ENCODE assay signal across 21 mouse cellular contexts in genomic region chr10:21257244-21257643, GRCm38 (mm10). TPM values are rescaled to one million over a fixed set of nuclear protein-coding genes. Genes with fewer than 3 reads are reported as not detected.
DNase-seq lines count a peak whose midpoint lies in the region; ATAC-seq and TF ChIP-seq lines count a peak whose summit lies in the region.
"Had no signal": no experiment of that assay in that cellular context is flagged by ENCODE, and none has a peak within 500 bp of the region (broad histone marks: within the 10 kb centered on the region; RNA-seq: fewer than 3 reads in every experiment).

No protein-coding gene starts in this region.

- ATAC-seq in liver, postnatal 0 days, result no peak
- ATAC-seq in hindbrain, embryonic 14.5 days (ENCODE audit: low FRiP score), result no peak
- ATAC-seq: CD4-positive, CD25-positive, alpha-beta regulatory T cell, adult 4 months; forebrain, postnatal 0 days had no signal

- no peaks in the 10 kb centered on the region for H3K79me2 ChIP-seq in MEL (ENCODE audit: control insufficient read depth, insufficient read depth, low read length, poor library complexity)

- TF ChIP-seq EP300 in MEL (IDR thresholded peaks at IDR 0.05; ENCODE audit: low read depth in 1 of 2, low read length in 2 of 2), result no peak
- no peak for TF ChIP-seq EP300 in liver, postnatal 0 days (IDR thresholded peaks at IDR 0.05; ENCODE audit: low read depth)

- H3K9ac ChIP-seq in MEL (ENCODE audit: control insufficient read depth, low read depth, low read length, poor library complexity, severe bottlenecking), result no peak overlapping the region
- no peak overlapping the region for H3K9ac ChIP-seq in liver, postnatal 0 days (replicated peaks)
- no peak overlapping the region for H3K9ac ChIP-seq in hindbrain, embryonic 14.5 days
- H3K9ac ChIP-seq: forebrain, postnatal 0 days; hindbrain, embryonic 12.5 days; neural tube, embryonic 12.5 days; stomach, embryonic 15.5 days had no signal

- peaks cover 0 to 54% of the 10 kb centered on the region in 2 experiments; a peak in 2 of 4 replicates for H3K36me3 ChIP-seq in MEL (ENCODE audit: control insufficient read depth in 1 of 2, insufficient read depth in 2 of 2, low read length in 2 of 2)
- H3K36me3 ChIP-seq in liver, postnatal 0 days (replicated peaks; ENCODE audit: insufficient read depth, low read length), result no peaks in the 10 kb centered on the region
- H3K36me3 ChIP-seq in hindbrain, embryonic 14.5 days (replicated peaks; ENCODE audit: control insufficient read depth, insufficient read depth), result no peaks in the 10 kb centered on the region
- H3K36me3 ChIP-seq: embryonic facial prominence, embryonic 10.5 days; hindbrain, embryonic 12.5 days; neural tube, embryonic 12.5 days; stomach, embryonic 15.5 days had no signal

- H3K27me3 ChIP-seq in MEL (ENCODE audit: control insufficient read depth in 1 of 2, insufficient read depth in 2 of 2, low read length in 2 of 2), result no peaks in the 10 kb centered on the region
- no peaks in the 10 kb centered on the region for H3K27me3 ChIP-seq in liver, postnatal 0 days (ENCODE audit: insufficient read depth, low read length)
- no peaks in the 10 kb centered on the region for H3K27me3 ChIP-seq in hindbrain, embryonic 14.5 days (ENCODE audit: control insufficient read depth, insufficient read depth, low read length)
- H3K27me3 ChIP-seq: hindbrain, embryonic 12.5 days; neural tube, embryonic 12.5 days; stomach, embryonic 15.5 days had no signal

- no peak for TF ChIP-seq POLR2A in MEL (IDR thresholded peaks at IDR 0.05; ENCODE audit: control insufficient read depth in 1 of 2, insufficient read depth in 1 of 2, low read depth in 1 of 2, low read length in 2 of 2, poor library complexity in 1 of 2)
- no peak for TF ChIP-seq POLR2A in brain, embryonic 14.5 days (IDR thresholded peaks at IDR 0.05; ENCODE audit: borderline replicate concordance, extremely low read depth, insufficient read depth, insufficient read length, poor library complexity, severe bottlenecking)

- no peak for DNase-seq in layer of hippocampus, adult 2 months (ENCODE audit: low spot score in 2 of 2)
- DNase-seq in layer of hippocampus, adult 18-20 months (ENCODE audit: low spot score in 2 of 2), result no peak
- DNase-seq in MEL (ENCODE audit: low read depth, low spot score), result peak; percentile 49
- no peak for DNase-seq in brain, embryonic 14.5 days (ENCODE audit: low read depth)
- no peak for DNase-seq in liver, postnatal 0 days
- no peak for DNase-seq in hindbrain, embryonic 14.5 days (ENCODE audit: low spot score)
- no peak for DNase-seq in cerebellum, postnatal 25 days
- no peak for DNase-seq in testis, postnatal 14 days (ENCODE audit: low spot score)
- DNase-seq: cerebellum, postnatal 14 days; forebrain, postnatal 0 days; heart, adult 18-20 months; kidney, adult 11 months; left cerebral cortex, postnatal 4 days; lung, adult 18-20 months; thymus, postnatal 4 days had no signal

- no peak overlapping the region for H3K27ac ChIP-seq in layer of hippocampus, adult 2 months
- no peak overlapping the region for H3K27ac ChIP-seq in MEL (ENCODE audit: control insufficient read depth, low read depth, low read length)
- no peak overlapping the region for H3K27ac ChIP-seq in liver, postnatal 0 days (ENCODE audit: low read depth)
- no peak overlapping the region for H3K27ac ChIP-seq in hindbrain, embryonic 14.5 days
- H3K27ac ChIP-seq: embryonic facial prominence, embryonic 10.5 days; hindbrain, embryonic 12.5 days; neural tube, embryonic 12.5 days; stomach, embryonic 15.5 days had no signal

- no peak overlapping the region for H3K4me2 ChIP-seq in liver, postnatal 0 days (ENCODE audit: low read depth, low read length)
- H3K4me2 ChIP-seq in hindbrain, embryonic 14.5 days (replicated peaks), result no peak overlapping the region
- H3K4me2 ChIP-seq: hindbrain, embryonic 12.5 days; neural tube, embryonic 12.5 days; stomach, embryonic 15.5 days had no signal

- H3K4me3 ChIP-seq in layer of hippocampus, adult 2 months, result no peak overlapping the region
- no peak overlapping the region for H3K4me3 ChIP-seq in MEL (ENCODE audit: control insufficient read depth in 1 of 2, insufficient read depth in 1 of 2, low read depth in 2 of 2, low read length in 2 of 2)
- no peak overlapping the region for H3K4me3 ChIP-seq in liver, postnatal 0 days (ENCODE audit: low read depth, low read length)
- no peak overlapping the region for H3K4me3 ChIP-seq in hindbrain, embryonic 14.5 days (replicated peaks; ENCODE audit: low read length)
- H3K4me3 ChIP-seq: embryonic facial prominence, embryonic 10.5 days; erythroblast, embryonic 14.5 days; hindbrain, embryonic 12.5 days; neural tube, embryonic 12.5 days; stomach, embryonic 15.5 days had no signal

- TF ChIP-seq RAD21 in MEL (IDR thresholded peaks at IDR 0.05; ENCODE audit: low read depth, low read length), result peak; percentile 56

- peaks cover 47 to 49% of the 10 kb centered on the region in 2 experiments for H3K4me1 ChIP-seq in MEL (ENCODE audit: control insufficient read depth in 1 of 2, insufficient read depth in 2 of 2, low read length in 2 of 2)
- H3K4me1 ChIP-seq in liver, postnatal 0 days (ENCODE audit: insufficient read depth), result peaks cover 16% of the 10 kb centered on the region
- no peaks in the 10 kb centered on the region for H3K4me1 ChIP-seq in hindbrain, embryonic 14.5 days (replicated peaks; ENCODE audit: control insufficient read depth, insufficient read depth, low read length)
- H3K4me1 ChIP-seq: embryonic facial prominence, embryonic 10.5 days; hindbrain, embryonic 12.5 days; neural tube, embryonic 12.5 days; stomach, embryonic 15.5 days had no signal

- 78% methylated on average over 5 of the region's 5 CpGs for WGBS in liver, postnatal 0 days (ENCODE audit: insufficient replicate concordance)
- 71% methylated on average over 5 of the region's 5 CpGs for WGBS in hindbrain, embryonic 14.5 days

- peak; percentile 21; the same call in 1 of the 2 replicates for TF ChIP-seq CTCF in layer of hippocampus, adult 2 months (conservative IDR thresholded peaks at IDR 0.05)
- TF ChIP-seq CTCF in MEL (IDR thresholded peaks at IDR 0.05 in 2 of 3, conservative IDR thresholded peaks at IDR 0.05 in 1 of 3; ENCODE audit: control insufficient read depth in 1 of 3, insufficient read depth in 1 of 3, low read depth in 2 of 3, low read length in 3 of 3, poor library complexity in 1 of 3, severe bottlenecking in 1 of 3), result peak in 2 of 3 experiments; percentile 47 to 50; a peak in 4 of 6 replicates
- TF ChIP-seq CTCF in brain, embryonic 14.5 days (IDR thresholded peaks at IDR 0.05; ENCODE audit: borderline replicate concordance, extremely low read depth, insufficient read depth, insufficient read length), result peak; percentile 24; the same call in 1 of the 2 replicates
- peak; percentile 63 for TF ChIP-seq CTCF in liver, postnatal 0 days (IDR thresholded peaks at IDR 0.05; ENCODE audit: low read depth)

- H3K9me3 ChIP-seq in MEL (replicated peaks; ENCODE audit: insufficient read depth, low read length), result no peaks in the 10 kb centered on the region
- H3K9me3 ChIP-seq in liver, postnatal 0 days (ENCODE audit: low read length), result no peaks in the 10 kb centered on the region
- no peaks in the 10 kb centered on the region for H3K9me3 ChIP-seq in hindbrain, embryonic 14.5 days (ENCODE audit: control insufficient read depth, low read length)
- H3K9me3 ChIP-seq: embryonic facial prominence, embryonic 10.5 days; hindbrain, embryonic 12.5 days; neural tube, embryonic 12.5 days; stomach, embryonic 15.5 days had no signal

TF ChIP-seq in MEL, 35 proteins besides CTCF, POLR2A, EP300 and RAD21:
- TF ChIP-seq MAZ (IDR thresholded peaks at IDR 0.05; ENCODE audit: low read depth, low read length) (no peak), E2F4 (IDR thresholded peaks at IDR 0.05; ENCODE audit: borderline replicate concordance, low read depth, low read length) (no peak), ZNF384 (IDR thresholded peaks at IDR 0.05; ENCODE audit: low read depth, low read length) (no peak), MAFK (IDR thresholded peaks at IDR 0.05; ENCODE audit: borderline replicate concordance, low read depth, low read length) (no peak), MYB (IDR thresholded peaks at IDR 0.05; ENCODE audit: low read depth, low read length) (no peak), TAL1 (IDR thresholded peaks at IDR 0.05; ENCODE audit: low read length) (no peak), CHD1 (IDR thresholded peaks at IDR 0.05; ENCODE audit: low read depth, low read length) (no peak), TCF12 (IDR thresholded peaks at IDR 0.05; ENCODE audit: low read depth, low read length) (no peak), JUND (IDR thresholded peaks at IDR 0.05; ENCODE audit: low read depth, low read length) (no peak), SMC3 (IDR thresholded peaks at IDR 0.05; ENCODE audit: low read depth, low read length) (peak; percentile 62), MAX (IDR thresholded peaks at IDR 0.05; ENCODE audit: low read length) (no peak), POLR2AphosphoS2 (IDR thresholded peaks at IDR 0.05; ENCODE audit: low read length) (no peak), ZC3H11A (IDR thresholded peaks at IDR 0.05; ENCODE audit: low read depth, low read length) (peak; percentile 56), NRF1 (IDR thresholded peaks at IDR 0.05; ENCODE audit: insufficient read depth, low read depth, low read length, poor library complexity, severe bottlenecking) (no peak), ELF1 (IDR thresholded peaks at IDR 0.05; ENCODE audit: low read depth, low read length) (no peak), GABPA (IDR thresholded peaks at IDR 0.05; ENCODE audit: low read depth, low read length) (no peak), HCFC1 (IDR thresholded peaks at IDR 0.05; ENCODE audit: low read depth, low read length) (no peak), MEF2A (IDR thresholded peaks at IDR 0.05; ENCODE audit: extremely low read depth, insufficient replicate concordance, low read depth, low read length, poor library complexity, severe bottlenecking) (no peak)

RNA-seq across cellular contexts. Expression of gene Hbs1l, which starts 38.5 kb away (rescaled TPM):
- total RNA-seq in layer of hippocampus, adult 2 months (2021), result 10 to 100 TPM; 62.0 to 68.9 TPM
- total RNA-seq in layer of hippocampus, adult 18-20 months (2021), result 10 to 100 TPM; 58.8 to 62.9 TPM
- total RNA-seq in MEL (2012; rRNA removed), result 115 and 133 TPM in 2 replicates
- polyA plus RNA-seq in MEL (2012; ENCODE audit: insufficient read depth in 1 of 2, insufficient read length in 2 of 2, low read depth in 1 of 2, low replicate concordance in 2 of 2, missing spikeins in 1 of 2), result 100 to 1,000 TPM in 1 of 2 experiments, not detected in 1; 103 TPM
- 42.9 and 56.6 TPM in 2 replicates for polyA plus RNA-seq in brain, embryonic 14.5 days (2012; rRNA removed)
- 45.4 and 50.9 TPM in 2 replicates for polyA plus RNA-seq in liver, postnatal 0 days (2015; fragmentation: Nextera tagmentation; extraction: Ambion mirVana)
- 92.5 and 102 TPM in 2 replicates for polyA plus RNA-seq in hindbrain, embryonic 14.5 days (2014; fragmentation: Nextera tagmentation; extraction: Ambion mirVana)
